Mouse (Mus musculus) liver, embryonic 11.5 days (tissue): Measurements from ENCODE around the gene Vta1. TPM values are rescaled to one million over a fixed set of nuclear protein-coding genes. Genes with fewer than 3 reads are reported as not detected.

Source experiments
- ATAC-seq: fragments of 200-750 bp; cut with Nextera tagmentation; replicated peaks from 2 replicates; pipeline ENCODE4 v1.8.0; 2017; ENCODE audit warnings: moderate number of reproducible peaks, mild to moderate bottlenecking, moderate TSS enrichment, moderate library complexity; ENCODE audit not compliant: low FRiP score
- DNase-seq: peaks from one replicate; pipeline ENCODE4 v3.0.0-alpha.2; 2017; ENCODE audit warnings: low spot score
- H3K27ac ChIP-seq: fragments of 300-500 bp; sonication (generic); 2 replicates; pipeline ENCODE4 v1.5.1; 2014; ENCODE audit warnings: mild to moderate bottlenecking, low read depth, low read length, control low read depth
- H3K27me3 ChIP-seq: fragments of 300-500 bp; sonication (generic); replicated peaks from 2 replicates; pipeline ENCODE4 v1.6.1; 2014; ENCODE audit warnings: low read length, mixed read lengths; ENCODE audit not compliant: control insufficient read depth, insufficient read depth
- H3K36me3 ChIP-seq: fragments of 300-500 bp; sonication (generic); 2 replicates; pipeline ENCODE4 v1.6.1; 2014; ENCODE audit warnings: mild to moderate bottlenecking, low read length, moderate library complexity, mixed read lengths; ENCODE audit not compliant: control insufficient read depth, insufficient read depth
- H3K4me1 ChIP-seq: fragments of 300-500 bp; sonication (generic); replicated peaks from 2 replicates; pipeline ENCODE4 v1.6.1; 2014; ENCODE audit warnings: low read length, mixed read lengths; ENCODE audit not compliant: control insufficient read depth, insufficient read depth
- H3K4me2 ChIP-seq: fragments of 300-500 bp; sonication (generic); 2 replicates; pipeline ENCODE4 v1.6.1; 2014; ENCODE audit warnings: mild to moderate bottlenecking, control low read depth, moderate library complexity
- H3K4me3 ChIP-seq: fragments of 300-500 bp; sonication (generic); 2 replicates; pipeline ENCODE4 v1.5.1; 2014; ENCODE audit warnings: low read depth, low read length, control low read depth
- H3K9ac ChIP-seq: fragments of 300-500 bp; sonication (generic); 2 replicates; pipeline ENCODE4 v1.6.1; 2014; ENCODE audit warnings: low read depth, low read length, control low read depth
- H3K9me3 ChIP-seq: fragments of 300-500 bp; sonication (generic); 2 replicates; pipeline ENCODE4 v1.6.1; 2016; ENCODE audit warnings: low read length, inconsistent platforms, mixed read lengths; ENCODE audit not compliant: control insufficient read depth
- WGBS: fragments of 180-500 bp; shearing (Covaris S2); extraction: QIAGEN DNeasy Blood & Tissue Kit; methylation state at CpG from one replicate; pipeline ENCODE4 v1.1.7; 2014; 5-methylcytosine and 5-hydroxymethylcytosine counted together
- polyA plus RNA-seq: library from polyadenylated mRNA; unstranded; fragments of >200 nt; fragmentation: Nextera tagmentation; extraction: Ambion mirVana; gene quantifications from 2 replicates; pipeline ENCODE4 v1.2.1, GENCODE M21; 2014

The Vta1 gene
- 82.3 and 83.6 TPM in 2 replicates for polyA plus RNA-seq

DNA sequence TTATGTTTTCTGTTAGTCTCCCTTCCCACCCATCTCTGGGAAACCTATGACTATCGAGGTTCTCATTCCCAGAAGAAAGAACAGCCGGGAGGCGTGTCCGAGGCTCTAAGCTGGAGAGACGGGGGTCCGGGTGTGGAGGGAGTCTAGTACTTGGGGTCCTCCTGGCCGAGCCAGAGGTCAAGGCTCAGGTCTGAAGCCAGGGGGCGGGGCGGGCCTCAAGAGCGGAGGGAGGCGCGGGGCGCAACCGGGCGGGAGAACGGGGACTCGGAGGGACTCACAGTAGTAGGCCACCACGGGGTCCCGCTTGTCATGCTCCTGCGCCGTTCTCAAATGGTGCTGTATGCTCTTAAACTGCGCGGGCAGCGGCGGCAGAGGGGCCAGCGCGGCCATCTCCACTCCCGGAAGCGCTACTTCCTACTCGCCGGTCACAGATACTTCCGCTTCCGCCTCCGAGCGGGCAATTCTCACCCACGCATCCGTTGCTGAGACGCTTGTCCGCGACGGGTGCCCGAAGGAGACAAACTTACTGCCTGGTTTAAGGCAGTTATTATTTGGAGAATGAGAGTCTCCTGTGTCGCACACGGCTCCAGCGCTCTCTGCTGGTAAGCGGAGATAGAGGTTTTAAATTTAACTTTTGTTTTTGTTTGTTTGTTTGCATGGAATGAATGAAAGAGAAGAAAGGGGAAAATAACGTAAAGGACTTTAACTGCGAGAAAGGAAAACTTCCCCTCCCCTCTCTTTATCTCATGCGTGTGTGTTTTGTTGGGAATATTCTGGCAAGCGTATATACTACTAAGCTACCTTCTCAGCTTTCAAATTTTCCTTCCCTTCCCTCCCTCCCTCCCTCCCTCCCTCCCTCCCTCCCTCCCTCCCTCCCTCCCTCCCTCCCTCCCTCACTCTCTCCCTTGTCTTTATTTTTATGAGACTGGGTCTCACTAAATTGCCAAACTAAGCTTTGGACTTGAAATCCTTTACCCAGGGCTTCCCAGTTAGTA lies at the start of gene Vta1, which contains the start of gene Nmbr:
Gene Vta1 (minus strand): TSS at position 489 of the 995 bp plus-strand sequence.
Gene Nmbr (plus strand): TSS at position 520 of the 995 bp plus-strand sequence.
- Histone ChIP-seq H3K4me2 (peak within 1 kb of the TSS; percentile 74), H3K4me1 (peaks cover 9% of the 10 kb centered on the region), H3K27ac (peak within 1 kb of the TSS; percentile 30; the same call in 1 of the 2 replicates), H3K9me3 (no peaks in the 10 kb centered on the region), H3K4me3 (peak within 1 kb of the TSS; percentile 72), H3K9ac (peak within 1 kb of the TSS; percentile 69), H3K27me3 (no peaks in the 10 kb centered on the region), H3K36me3 (no peaks in the 10 kb centered on the region)
- WGBS = under 1% methylated on average over 50 of the region's 50 CpGs
- DNase-seq (peak; percentile 86), ATAC-seq (peak; percentile 96)

DNA sequence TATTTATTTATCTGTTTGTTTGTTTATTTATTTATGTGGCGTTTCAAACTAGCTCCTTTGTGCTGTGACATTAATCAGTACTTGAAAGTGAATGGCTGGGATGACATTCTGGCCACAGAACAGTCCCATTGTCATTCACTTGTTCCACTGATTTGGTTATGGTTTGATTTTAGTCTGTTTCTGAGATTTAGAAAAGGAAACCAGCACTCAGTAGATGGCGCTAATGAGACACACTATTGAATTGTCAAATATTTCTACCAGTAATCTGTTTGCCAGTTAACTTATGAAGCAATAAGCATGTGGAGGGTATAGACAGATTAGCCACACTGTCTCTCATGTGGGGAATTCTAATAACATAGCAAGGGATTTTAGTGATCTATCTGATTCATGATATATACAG lies 28.9 kb upstream of the Vta1 start:
- DNase-seq (no peak), ATAC-seq (no peak)
- 12% methylated on average over 2 of the region's 2 CpGs for WGBS

DNA sequence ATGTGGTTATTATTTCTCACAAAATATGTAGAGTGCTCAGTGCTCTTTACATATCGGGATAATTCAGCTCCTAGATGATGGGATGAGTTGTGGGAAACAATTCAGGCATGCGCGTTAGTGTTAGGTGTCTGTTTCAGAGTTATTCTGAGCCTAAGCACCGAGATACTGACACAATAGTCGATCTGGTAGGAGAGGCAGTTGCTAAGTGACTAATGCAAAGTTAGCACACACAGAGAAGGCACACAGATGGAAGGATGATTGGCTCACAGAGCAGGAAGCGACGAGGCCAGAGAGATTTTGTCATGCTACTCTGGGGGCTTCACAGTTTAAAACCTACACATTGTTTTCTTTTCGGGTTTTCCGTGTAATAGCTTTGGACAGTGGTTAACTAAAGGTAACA lies 20.3 kb upstream of the Vta1 start:
- WGBS = 73% methylated on average over 9 of the region's 9 CpGs
- no peak overlapping the region for H3K4me2 ChIP-seq
- no peak overlapping the region for H3K27ac ChIP-seq
- no peak overlapping the region for H3K4me3 ChIP-seq
- H3K9me3 ChIP-seq = no peaks in the 10 kb centered on the region
- no peaks in the 10 kb centered on the region for H3K27me3 ChIP-seq
- no peaks in the 10 kb centered on the region for H3K36me3 ChIP-seq
- DNase-seq (no peak), ATAC-seq (no peak)
- no peak overlapping the region for H3K9ac ChIP-seq
- H3K4me1 ChIP-seq = no peaks in the 10 kb centered on the region

More for the DNA sequence above, 28.9 kb upstream of the Vta1 start:
- H3K4me3 ChIP-seq = no peak overlapping the region
- H3K9me3 ChIP-seq = no peaks in the 10 kb centered on the region
- no peaks in the 10 kb centered on the region for H3K36me3 ChIP-seq
- no peaks in the 10 kb centered on the region for H3K4me1 ChIP-seq
- no peak overlapping the region for H3K9ac ChIP-seq
- H3K27me3 ChIP-seq = no peaks in the 10 kb centered on the region
- no peak overlapping the region for H3K4me2 ChIP-seq
- no peak overlapping the region for H3K27ac ChIP-seq

DNA sequence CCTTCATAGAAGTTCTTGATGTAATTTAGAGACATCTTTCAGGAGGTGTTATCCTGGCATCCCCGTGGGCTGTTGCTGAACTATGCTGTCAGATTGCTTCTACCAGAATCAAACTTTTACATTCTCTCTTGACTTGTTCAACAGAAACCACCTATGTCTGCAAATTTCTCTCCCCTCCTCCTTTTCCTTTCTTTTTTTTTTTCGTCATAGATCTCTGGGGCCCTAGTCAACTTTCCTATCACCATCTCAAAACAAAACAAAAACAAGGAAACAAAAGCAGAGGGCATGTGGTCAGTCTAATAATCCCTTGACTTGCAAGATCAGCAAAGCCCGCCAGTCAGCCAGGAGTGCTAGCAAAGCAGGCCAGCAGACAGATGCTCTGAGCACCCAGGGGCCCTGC lies 12.8 kb upstream of the Vta1 start, which contains the start of gene Gje1:
Gene Gje1 (minus strand): TSS at position 101 of the 400 bp plus-strand sequence.
- no peak within 1 kb of the TSS for H3K9ac ChIP-seq
- H3K4me3 ChIP-seq = no peak within 1 kb of the TSS
- no peaks in the 10 kb centered on the region for H3K4me1 ChIP-seq
- H3K36me3 ChIP-seq = no peaks in the 10 kb centered on the region
- 68% methylated on average over 3 of the region's 3 CpGs for WGBS
- H3K9me3 ChIP-seq = no peaks in the 10 kb centered on the region
- H3K27me3 ChIP-seq = no peaks in the 10 kb centered on the region
- no peak within 1 kb of the TSS for H3K4me2 ChIP-seq
- H3K27ac ChIP-seq = no peak within 1 kb of the TSS
- DNase-seq = no peak
- no peak for ATAC-seq

DNA sequence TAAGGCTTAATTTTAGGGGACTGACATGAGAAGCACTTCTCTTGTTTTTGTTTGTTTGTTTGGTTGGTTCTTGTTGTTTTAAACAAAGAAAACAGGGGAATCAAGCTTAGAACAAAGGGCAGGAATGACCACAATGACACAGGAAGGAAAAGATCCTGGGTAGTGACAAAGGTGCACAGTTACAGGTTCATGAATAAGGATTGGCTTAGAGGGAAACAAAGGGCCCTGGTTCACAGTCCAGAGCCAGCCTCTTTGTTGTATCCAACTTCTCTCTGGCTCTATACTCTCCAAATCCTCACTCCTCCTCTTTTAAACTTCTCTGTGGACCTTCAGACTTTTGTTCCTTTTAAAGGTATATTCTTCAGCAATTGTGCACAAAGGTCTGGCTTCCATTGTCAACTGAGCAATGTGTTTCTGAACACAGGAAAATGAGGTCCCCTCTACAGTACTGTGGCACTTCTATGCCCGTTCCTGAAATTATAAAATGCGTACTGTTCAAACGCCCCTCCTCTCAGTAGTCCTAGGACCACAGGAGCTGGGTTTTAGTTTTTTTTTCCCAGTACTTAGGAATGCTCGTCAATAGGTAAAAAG lies 1.4 kb downstream of the Vta1 start:
- no peak overlapping the region; the same call in 1 of the 2 replicates for H3K9ac ChIP-seq
- no peaks in the 10 kb centered on the region for H3K27me3 ChIP-seq
- 70% methylated on average over 4 of the region's 4 CpGs for WGBS
- H3K4me1 ChIP-seq = peaks cover 9% of the 10 kb centered on the region
- no peaks in the 10 kb centered on the region for H3K36me3 ChIP-seq
- no peak for ATAC-seq
- no peaks in the 10 kb centered on the region for H3K9me3 ChIP-seq
- peak overlapping the region; percentile 74 for H3K4me2 ChIP-seq
- DNase-seq = no peak
- H3K27ac ChIP-seq = no peak overlapping the region
- H3K4me3 ChIP-seq = peak overlapping the region; percentile 72

DNA sequence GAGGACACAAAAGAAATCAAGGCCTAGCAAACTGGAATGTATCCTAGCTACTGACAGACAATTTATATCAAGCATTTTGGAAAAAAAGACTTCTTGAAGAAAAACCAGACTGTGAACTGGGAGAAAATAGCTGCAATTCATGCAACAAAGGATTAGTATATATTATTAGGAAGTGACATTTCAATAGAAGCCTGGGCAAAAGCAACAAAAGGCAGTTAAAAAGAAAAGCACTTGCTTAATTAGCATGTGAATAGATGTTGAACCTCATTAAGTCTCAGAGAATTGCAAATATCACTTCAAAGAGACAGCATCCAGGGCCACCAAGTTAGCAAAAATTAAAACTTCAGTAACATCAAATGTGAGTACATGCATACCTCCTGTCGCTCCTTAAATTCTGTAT lies 2.1 kb downstream of the Vta1 start:
- Histone ChIP-seq H3K4me1 (peaks cover 9% of the 10 kb centered on the region), H3K4me2 (no peak overlapping the region), H3K27ac (no peak overlapping the region), H3K4me3 (no peak overlapping the region), H3K27me3 (no peaks in the 10 kb centered on the region), H3K36me3 (no peaks in the 10 kb centered on the region), H3K9ac (no peak overlapping the region), H3K9me3 (no peaks in the 10 kb centered on the region)
- WGBS = 84% methylated on average over 1 of the region's 1 CpGs
- no peak for DNase-seq
- ATAC-seq = no peak

DNA sequence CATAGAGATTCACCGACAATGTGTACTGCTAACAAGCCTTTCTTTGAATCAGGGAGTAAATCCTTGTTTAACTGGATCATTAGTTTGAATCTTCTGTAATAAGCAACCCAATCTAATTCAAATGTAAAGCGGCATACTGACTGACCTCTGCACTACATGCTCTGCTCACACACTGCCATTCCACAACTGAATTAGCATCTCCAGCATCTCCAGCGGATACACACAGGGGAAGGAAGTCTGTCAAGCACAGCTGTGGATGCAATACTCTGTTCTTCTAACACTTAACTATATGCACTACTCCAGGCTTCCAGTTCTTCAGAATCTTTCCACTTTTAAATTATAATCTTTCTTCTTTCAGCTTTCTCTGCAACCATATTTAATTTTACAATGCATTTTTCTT lies 15.0 kb downstream of the Vta1 start:
- Histone ChIP-seq H3K27me3 (no peaks in the 10 kb centered on the region), H3K4me1 (no peaks in the 10 kb centered on the region), H3K36me3 (peaks cover 4% of the 10 kb centered on the region; the same call in 1 of the 2 replicates), H3K27ac (no peak overlapping the region), H3K9me3 (no peaks in the 10 kb centered on the region), H3K9ac (no peak overlapping the region), H3K4me2 (no peak overlapping the region), H3K4me3 (no peak overlapping the region)
- ATAC-seq = no peak
- 86% methylated on average over 3 of the region's 3 CpGs for WGBS
- DNase-seq = no peak

DNA sequence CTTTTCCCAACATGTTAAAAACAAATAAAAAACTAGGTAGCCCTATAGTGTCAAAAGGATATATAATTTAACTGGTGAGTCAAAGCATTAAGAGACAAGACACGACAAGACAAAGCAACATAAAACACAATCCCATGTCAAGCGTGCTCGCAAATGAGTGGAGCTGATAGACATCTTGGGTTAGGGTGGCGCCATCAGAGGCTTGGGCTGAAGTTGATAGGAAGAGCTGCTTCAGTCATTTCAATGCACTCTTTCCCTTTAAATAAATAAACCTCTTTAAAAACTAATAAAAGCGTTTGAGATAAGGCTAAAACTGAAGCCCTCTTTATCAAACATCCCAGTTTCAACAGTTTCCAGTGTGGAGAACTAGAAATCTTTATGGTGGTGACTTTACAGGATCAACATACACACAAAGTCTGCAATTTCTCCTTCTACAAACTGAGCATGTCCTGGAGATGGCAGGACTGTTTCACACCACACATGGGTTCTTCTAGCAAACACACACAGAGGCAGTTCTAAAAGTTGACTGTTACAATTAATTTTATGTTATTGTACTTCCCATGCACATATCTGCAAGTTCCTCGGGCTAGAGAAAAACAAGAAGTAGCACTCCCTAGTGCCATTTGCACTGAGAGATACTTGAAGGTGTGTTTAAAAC lies 16.4 kb downstream of the Vta1 start:
- Histone ChIP-seq H3K4me3 (no peak overlapping the region), H3K36me3 (peaks cover 4% of the 10 kb centered on the region; the same call in 1 of the 2 replicates), H3K27me3 (no peaks in the 10 kb centered on the region), H3K4me2 (no peak overlapping the region), H3K9ac (no peak overlapping the region), H3K4me1 (no peaks in the 10 kb centered on the region), H3K9me3 (no peaks in the 10 kb centered on the region), H3K27ac (no peak overlapping the region)
- no peak for DNase-seq
- 74% methylated on average over 6 of the region's 6 CpGs for WGBS
- ATAC-seq = no peak
